Mouse (Mus musculus) midbrain, embryonic 16.5 days (tissue): ENCODE measurements around the gene Foxj3. TPM values are rescaled to one million over a fixed set of nuclear protein-coding genes. Genes with fewer than 3 reads are reported as not detected.

Experiments used
- ATAC-seq: fragments of 200-750 bp; cut with Nextera tagmentation; 2 replicates; pipeline ENCODE4 v1.8.0; 2017; ENCODE audit warnings: moderate TSS enrichment
- H3K27ac ChIP-seq: fragments of 300-500 bp; sonication (generic); 2 replicates; pipeline ENCODE4 v1.5.1; 2014; ENCODE audit warnings: mild to moderate bottlenecking, low read length, mixed read lengths
- H3K27me3 ChIP-seq: fragments of 300-500 bp; sonication (generic); 2 replicates; pipeline ENCODE4 v1.6.1; 2014; ENCODE audit warnings: low read depth, low read length, mixed read lengths; ENCODE audit not compliant: control insufficient read depth, insufficient read depth
- H3K36me3 ChIP-seq: fragments of 300-500 bp; sonication (generic); 2 replicates; pipeline ENCODE4 v1.6.1; 2014; ENCODE audit warnings: mild to moderate bottlenecking, low read length, moderate library complexity, mixed read lengths; ENCODE audit not compliant: control insufficient read depth, insufficient read depth
- H3K4me1 ChIP-seq: fragments of 300-500 bp; sonication (generic); 2 replicates; pipeline ENCODE4 v1.6.1; 2014; ENCODE audit warnings: mild to moderate bottlenecking, low read length, mixed read lengths; ENCODE audit not compliant: control insufficient read depth, insufficient read depth
- H3K4me2 ChIP-seq: fragments of 300-500 bp; sonication (generic); 2 replicates; pipeline ENCODE4 v1.6.1; 2014; ENCODE audit warnings: mild to moderate bottlenecking, low read length, mixed read lengths
- H3K4me3 ChIP-seq: fragments of 300-500 bp; sonication (generic); 2 replicates; pipeline ENCODE4 v1.5.1; 2014; ENCODE audit warnings: low read depth, mild to moderate bottlenecking, low read length, moderate library complexity, mixed read lengths
- H3K9ac ChIP-seq: fragments of 300-500 bp; sonication (generic); 2 replicates; pipeline ENCODE4 v1.6.1; 2014; ENCODE audit warnings: low read depth, low read length, mixed read lengths
- H3K9me3 ChIP-seq: fragments of 300-500 bp; sonication (generic); replicated peaks from 2 replicates; pipeline ENCODE4 v1.6.1; 2014; ENCODE audit warnings: mild to moderate bottlenecking, low read length, mixed read lengths; ENCODE audit not compliant: control insufficient read depth, poor library complexity, severe bottlenecking
- WGBS: fragments of 180-500 bp; shearing (Covaris S2); extraction: QIAGEN DNeasy Blood & Tissue Kit; methylation state at CpG from one replicate; pipeline ENCODE4 v1.1.7; 2014; 5-methylcytosine and 5-hydroxymethylcytosine counted together
- polyA plus RNA-seq: library from polyadenylated mRNA; unstranded; fragments of >200 nt; fragmentation: Nextera tagmentation; extraction: Ambion mirVana; gene quantifications from 2 replicates; pipeline ENCODE4 v1.2.1, GENCODE M21; 2015

Gene Foxj3
- polyA plus RNA-seq, 1 experiment from 2014 or later, result 36.7 TPM

DNA sequence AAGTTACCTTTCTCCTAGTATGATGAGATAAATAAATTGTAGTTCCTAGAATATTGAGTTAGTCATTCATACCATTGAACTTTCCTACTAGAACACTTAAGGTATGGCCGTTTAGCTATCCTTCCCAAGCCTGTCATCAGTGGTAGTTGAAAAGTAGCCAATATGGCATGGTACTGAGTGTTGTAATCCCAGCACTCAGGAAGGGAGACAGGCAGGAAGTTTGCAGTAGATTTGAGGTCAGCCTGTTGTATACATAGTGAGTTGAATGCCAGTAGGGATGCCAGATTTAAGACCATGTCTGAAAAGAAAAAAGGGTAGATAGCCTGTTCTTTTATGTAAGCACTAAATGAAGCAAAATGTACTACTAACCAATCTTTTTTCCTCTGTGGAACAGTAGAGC is 14.1 kb downstream of the Foxj3 start:
- 97% methylated on average over 1 of the region's 1 CpGs for WGBS
- Histone ChIP-seq H3K4me1 (no peaks in the 10 kb centered on the region), H3K4me3 (no peak overlapping the region), H3K9ac (no peak overlapping the region), H3K27me3 (no peaks in the 10 kb centered on the region), H3K36me3 (no peaks in the 10 kb centered on the region), H3K9me3 (no peaks in the 10 kb centered on the region), H3K27ac (no peak overlapping the region), H3K4me2 (no peak overlapping the region)
- no peak for ATAC-seq

DNA sequence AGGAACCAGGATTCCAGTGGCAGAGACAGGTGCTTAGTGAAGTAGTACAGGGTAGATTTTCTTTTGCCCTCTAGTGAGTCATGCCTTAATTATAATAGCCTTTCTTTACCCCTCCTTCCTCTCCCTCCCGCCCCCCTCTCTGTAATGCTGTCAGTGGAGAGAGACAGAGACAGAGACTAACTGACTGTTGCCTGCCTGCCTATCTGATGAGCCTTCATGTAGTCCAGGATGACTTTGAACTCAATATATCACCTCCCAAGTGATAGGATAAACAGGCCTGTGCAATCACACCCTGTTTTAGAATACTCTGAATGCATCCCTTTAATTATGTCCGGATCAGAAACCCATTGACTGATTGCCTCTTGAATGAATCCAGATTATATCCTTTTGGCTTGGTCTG is 18.7 kb downstream of the Foxj3 start:
- H3K36me3 ChIP-seq, result no peaks in the 10 kb centered on the region
- WGBS, result 64% methylated on average over 2 of the region's 2 CpGs
- no peak overlapping the region for H3K9ac ChIP-seq
- H3K27me3 ChIP-seq, result no peaks in the 10 kb centered on the region
- H3K9me3 ChIP-seq, result no peaks in the 10 kb centered on the region
- no peak overlapping the region for H3K27ac ChIP-seq
- H3K4me1 ChIP-seq, result peaks cover 2% of the 10 kb centered on the region; the same call in 1 of the 2 replicates
- H3K4me3 ChIP-seq, result no peak overlapping the region
- H3K4me2 ChIP-seq, result no peak overlapping the region
- no peak for ATAC-seq

DNA sequence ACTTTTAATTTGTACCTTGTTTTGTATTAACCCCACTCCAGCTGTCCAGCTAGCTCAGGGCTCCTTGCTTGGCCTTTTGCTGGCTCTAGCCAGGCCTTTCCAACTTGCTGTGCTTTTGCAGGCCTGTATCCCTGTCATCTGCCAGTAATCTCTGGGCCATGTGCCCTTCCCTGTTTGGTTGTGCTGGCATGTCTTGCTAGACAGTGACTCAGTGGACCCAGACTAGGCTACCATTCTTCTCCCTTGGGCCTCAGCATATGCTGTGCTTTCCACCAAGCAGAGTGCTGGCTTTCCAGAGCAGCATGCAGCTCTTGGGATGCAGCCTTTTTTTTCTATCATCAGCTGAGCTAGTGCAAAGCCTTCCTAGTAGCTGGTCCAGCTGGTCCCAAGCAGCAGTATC is 26.3 kb downstream of the Foxj3 start:
- Histone ChIP-seq H3K4me1 (no peaks in the 10 kb centered on the region), H3K4me2 (no peak overlapping the region), H3K9me3 (no peaks in the 10 kb centered on the region), H3K9ac (no peak overlapping the region), H3K4me3 (no peak overlapping the region), H3K27me3 (no peaks in the 10 kb centered on the region), H3K36me3 (no peaks in the 10 kb centered on the region), H3K27ac (no peak overlapping the region)
- no peak for ATAC-seq

DNA sequence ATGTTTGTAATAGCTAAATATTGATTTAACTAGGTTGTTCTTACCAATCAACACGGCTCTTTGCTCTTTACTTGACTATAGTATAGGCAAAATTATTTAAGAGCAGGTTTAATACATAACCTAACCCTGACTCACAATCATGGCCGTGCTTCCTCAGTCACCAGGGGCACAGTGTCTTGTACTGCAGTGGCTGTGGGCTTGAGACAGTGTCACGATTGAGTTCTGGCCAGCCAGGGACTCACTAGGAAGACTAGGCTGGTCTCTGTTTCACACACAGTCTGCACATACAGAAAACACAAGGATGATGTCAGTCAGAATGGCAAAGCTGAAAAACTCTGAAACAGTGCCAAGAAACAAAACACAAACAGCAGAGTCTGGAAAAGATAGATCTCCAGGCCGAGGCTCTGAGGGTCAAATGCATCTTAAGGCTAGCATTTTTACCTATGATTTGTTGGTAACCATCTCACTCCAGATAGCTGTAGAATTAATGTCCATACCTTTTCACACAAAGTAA is 29.6 kb downstream of the Foxj3 start:
- Histone ChIP-seq H3K4me2 (no peak overlapping the region), H3K27me3 (no peaks in the 10 kb centered on the region), H3K36me3 (no peaks in the 10 kb centered on the region), H3K27ac (no peak overlapping the region), H3K9me3 (no peaks in the 10 kb centered on the region), H3K4me1 (no peaks in the 10 kb centered on the region), H3K9ac (no peak overlapping the region), H3K4me3 (no peak overlapping the region)
- WGBS, result 80% methylated on average over 4 of the region's 4 CpGs
- no peak for ATAC-seq

DNA sequence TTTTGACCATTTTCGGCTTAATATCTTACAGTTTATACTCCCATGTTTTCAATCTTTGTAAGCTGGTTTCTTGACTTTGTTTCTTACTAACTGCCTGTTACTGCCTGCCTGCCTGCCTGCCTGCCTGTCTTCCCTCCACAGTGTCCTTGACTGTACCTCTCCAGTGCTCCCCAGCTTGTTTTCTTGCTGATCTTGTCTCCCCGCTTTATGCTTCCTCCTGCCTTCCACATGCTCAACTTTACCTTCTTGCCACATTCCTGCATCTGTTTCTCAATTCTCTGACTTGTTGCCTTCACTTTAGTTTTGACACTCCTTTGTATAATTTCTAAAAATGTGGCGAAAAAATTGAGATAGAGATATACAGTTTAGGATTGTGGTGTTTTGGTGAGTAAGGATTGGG is 35.9 kb downstream of the Foxj3 start:
- Histone ChIP-seq H3K27ac (no peak overlapping the region), H3K4me2 (no peak overlapping the region), H3K4me3 (no peak overlapping the region), H3K27me3 (no peaks in the 10 kb centered on the region), H3K9ac (no peak overlapping the region), H3K4me1 (no peaks in the 10 kb centered on the region), H3K36me3 (no peaks in the 10 kb centered on the region), H3K9me3 (no peaks in the 10 kb centered on the region)
- 91% methylated on average over 3 of the region's 3 CpGs for WGBS
- ATAC-seq, result no peak

DNA sequence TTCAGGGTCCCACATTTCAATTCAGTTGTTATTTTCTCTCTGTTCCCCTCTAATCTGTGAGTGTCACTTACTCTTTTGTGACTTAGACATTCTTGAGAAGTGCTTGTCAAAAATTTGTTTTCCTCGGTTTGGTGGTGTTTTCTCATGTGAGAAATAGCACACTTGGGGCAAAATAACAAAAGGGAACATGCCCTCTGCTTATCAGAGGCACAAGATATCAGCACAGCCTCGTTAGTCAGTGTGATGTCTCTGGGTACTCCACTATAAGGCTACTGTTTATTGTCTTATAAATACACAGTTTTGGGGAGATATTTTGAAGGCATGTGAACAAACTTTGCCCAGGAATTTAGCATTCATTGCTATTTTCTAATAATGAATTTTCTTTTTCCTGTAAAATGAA is 37.7 kb downstream of the Foxj3 start:
- no peaks in the 10 kb centered on the region for H3K4me1 ChIP-seq
- no peak for ATAC-seq
- H3K4me3 ChIP-seq, result no peak overlapping the region
- H3K27ac ChIP-seq, result no peak overlapping the region
- no peaks in the 10 kb centered on the region for H3K27me3 ChIP-seq
- 84% methylated on average over 2 of the region's 2 CpGs for WGBS
- H3K4me2 ChIP-seq, result no peak overlapping the region
- no peak overlapping the region for H3K9ac ChIP-seq
- H3K9me3 ChIP-seq, result no peaks in the 10 kb centered on the region
- H3K36me3 ChIP-seq, result no peaks in the 10 kb centered on the region

DNA sequence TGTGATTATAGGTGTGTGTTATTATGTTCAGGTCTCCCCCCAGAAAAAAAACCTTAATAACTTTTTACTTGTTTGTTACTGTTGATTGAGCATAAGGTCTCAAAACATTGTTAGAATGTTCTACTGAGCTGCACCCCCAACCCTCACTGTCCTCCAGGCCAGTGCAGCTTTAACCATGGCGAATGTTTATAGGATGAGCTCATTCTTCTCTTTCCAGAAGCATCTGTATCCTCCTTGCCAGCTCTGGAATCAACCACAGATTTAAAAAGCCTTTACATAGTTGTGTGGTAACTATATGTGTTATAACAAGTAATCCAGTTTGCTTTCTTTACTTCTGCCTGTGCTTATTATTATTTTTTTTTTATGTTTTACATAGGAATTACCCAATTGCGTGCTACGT is 38.7 kb downstream of the Foxj3 start:
- Histone ChIP-seq H3K27me3 (no peaks in the 10 kb centered on the region), H3K9me3 (no peaks in the 10 kb centered on the region), H3K27ac (no peak overlapping the region), H3K4me2 (no peak overlapping the region), H3K9ac (no peak overlapping the region), H3K36me3 (no peaks in the 10 kb centered on the region), H3K4me3 (no peak overlapping the region), H3K4me1 (no peaks in the 10 kb centered on the region)
- 98% methylated on average over 3 of the region's 3 CpGs for WGBS
- no peak for ATAC-seq

DNA sequence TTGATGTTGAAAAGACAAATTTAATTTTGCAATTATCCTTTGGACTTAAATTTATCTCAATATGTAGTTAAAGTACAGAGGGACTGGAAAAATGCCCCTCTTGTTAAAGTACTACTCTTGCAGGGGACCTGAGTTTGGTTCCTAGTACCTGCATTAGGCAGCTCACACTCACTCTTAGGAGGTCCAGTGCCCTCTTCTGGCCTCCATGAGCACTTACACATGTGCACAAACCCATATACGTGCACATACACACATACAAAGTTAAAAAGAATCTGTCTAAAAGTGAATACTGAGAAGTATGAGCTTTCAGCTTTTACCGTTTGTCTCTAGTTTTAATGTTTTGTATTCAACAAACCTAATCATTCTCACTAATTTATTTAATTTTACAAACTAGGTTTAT is 51.2 kb downstream of the Foxj3 start:
- Histone ChIP-seq H3K4me3 (no peak overlapping the region), H3K27me3 (no peaks in the 10 kb centered on the region), H3K27ac (no peak overlapping the region), H3K4me2 (no peak overlapping the region), H3K36me3 (no peaks in the 10 kb centered on the region), H3K4me1 (peaks cover 2% of the 10 kb centered on the region; the same call in 1 of the 2 replicates), H3K9ac (no peak overlapping the region), H3K9me3 (no peaks in the 10 kb centered on the region)
- ATAC-seq, result no peak
- WGBS, result 91% methylated on average over 2 of the region's 2 CpGs

DNA sequence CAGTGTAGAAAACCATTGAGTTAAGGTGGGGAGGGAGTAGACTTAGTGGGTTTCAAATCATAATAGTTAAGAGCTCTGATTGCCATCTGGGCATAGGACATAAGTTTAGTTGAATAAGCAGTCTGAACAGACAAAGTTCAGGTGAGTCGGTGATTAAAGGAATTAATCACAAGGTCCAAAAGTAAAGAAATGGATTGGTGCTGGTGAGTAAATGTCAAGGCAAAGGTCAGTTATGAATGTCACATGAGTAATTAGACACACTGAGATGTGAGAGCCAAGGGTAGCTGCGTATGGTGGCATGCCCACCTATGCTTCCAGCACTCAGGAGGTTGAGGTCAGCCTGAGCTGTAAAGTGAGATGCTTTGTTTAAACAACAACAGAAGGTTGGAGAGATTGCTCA is 52.6 kb downstream of the Foxj3 start:
- 95% methylated on average over 2 of the region's 2 CpGs for WGBS
- Histone ChIP-seq H3K4me1 (peaks cover 2% of the 10 kb centered on the region; the same call in 1 of the 2 replicates), H3K4me3 (no peak overlapping the region), H3K27me3 (no peaks in the 10 kb centered on the region), H3K27ac (no peak overlapping the region), H3K9me3 (no peaks in the 10 kb centered on the region), H3K4me2 (no peak overlapping the region), H3K36me3 (no peaks in the 10 kb centered on the region), H3K9ac (no peak overlapping the region)
- ATAC-seq, result no peak

DNA sequence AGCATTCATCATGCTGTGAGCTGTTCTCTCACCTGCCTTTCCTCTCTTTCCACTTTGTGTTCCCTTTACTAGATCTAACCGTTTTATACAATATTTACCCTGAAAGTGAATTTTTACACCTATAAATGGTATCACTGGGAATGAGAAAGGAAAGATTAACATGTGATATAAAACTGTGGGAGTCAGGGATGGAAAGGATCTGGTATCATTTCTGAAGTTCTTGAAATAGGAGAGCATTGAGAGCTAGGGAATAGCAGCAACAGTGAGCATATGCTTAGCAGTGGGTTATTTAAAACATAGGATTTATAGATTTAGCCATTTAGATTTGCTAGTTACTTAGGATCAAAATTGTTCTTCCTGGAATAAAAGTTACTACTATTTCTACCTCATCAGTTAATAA is 53.2 kb downstream of the Foxj3 start:
- no peak for ATAC-seq
- no peak overlapping the region for H3K9ac ChIP-seq
- H3K27me3 ChIP-seq, result no peaks in the 10 kb centered on the region
- no peak overlapping the region for H3K4me3 ChIP-seq
- H3K36me3 ChIP-seq, result no peaks in the 10 kb centered on the region
- H3K9me3 ChIP-seq, result no peaks in the 10 kb centered on the region
- H3K4me1 ChIP-seq, result peaks cover 2% of the 10 kb centered on the region; the same call in 1 of the 2 replicates
- WGBS, result 89% methylated on average over 1 of the region's 1 CpGs
- H3K27ac ChIP-seq, result no peak overlapping the region
- H3K4me2 ChIP-seq, result no peak overlapping the region
